Mouse (Mus musculus) intestine, embryonic 14.5 days (tissue): ENCODE results near the gene Nr1h2. TPM values are rescaled to one million over a fixed set of nuclear protein-coding genes. Genes with fewer than 3 reads are reported as not detected.
A peak's percentile ranks its signal among the peaks of the same experiment; 100 is the strongest.

ENCODE experiments used
- ATAC-seq: fragments of 200-750 bp; cut with Nextera tagmentation; replicated peaks from 2 replicates; pipeline ENCODE4 v1.8.0; 2017; ENCODE audit warnings: low read depth, moderate number of reproducible peaks, moderate TSS enrichment, moderate library complexity; ENCODE audit not compliant: low FRiP score, low TSS enrichment
- DNase-seq: peaks from one replicate; pipeline ENCODE4 v3.0.0-alpha.2; 2018; ENCODE audit warnings: low spot score
- H3K27ac ChIP-seq: fragments of 300-500 bp; sonication (generic); 2 replicates; pipeline ENCODE4 v1.5.1; 2014; ENCODE audit warnings: low read depth, mild to moderate bottlenecking, control low read depth
- H3K27me3 ChIP-seq: fragments of 300-500 bp; sonication (generic); replicated peaks from 2 replicates; pipeline ENCODE4 v1.6.1; 2014; ENCODE audit warnings: low read length, control low read depth; ENCODE audit not compliant: control insufficient read depth, insufficient read depth
- H3K36me3 ChIP-seq: fragments of 300-500 bp; sonication (generic); 2 replicates; pipeline ENCODE4 v1.6.1; 2014; ENCODE audit warnings: low read length, control low read depth; ENCODE audit not compliant: control insufficient read depth, insufficient read depth
- H3K4me1 ChIP-seq: fragments of 300-500 bp; sonication (generic); replicated peaks from 2 replicates; pipeline ENCODE4 v1.6.1; 2014; ENCODE audit warnings: low read length, control low read depth, mixed read lengths; ENCODE audit not compliant: control insufficient read depth, insufficient read depth
- H3K4me2 ChIP-seq: fragments of 300-500 bp; sonication (generic); 2 replicates; pipeline ENCODE4 v1.6.1; 2014; ENCODE audit warnings: low read length
- H3K4me3 ChIP-seq: fragments of 300-500 bp; sonication (generic); 2 replicates; pipeline ENCODE4 v1.5.1; 2014; ENCODE audit warnings: low read depth, low read length, control low read depth, mixed read lengths
- H3K9ac ChIP-seq: fragments of 300-500 bp; sonication (generic); 2 replicates; pipeline ENCODE4 v1.6.1; 2014; ENCODE audit warnings: mild to moderate bottlenecking, low read length
- H3K9me3 ChIP-seq: fragments of 300-500 bp; sonication (generic); 2 replicates; pipeline ENCODE4 v1.6.1; 2016; ENCODE audit warnings: low read length, control low read depth; ENCODE audit not compliant: control insufficient read depth
- WGBS: fragments of 180-500 bp; shearing (Covaris S2); extraction: QIAGEN DNeasy Blood & Tissue Kit; methylation state at CpG from one replicate; pipeline ENCODE4 v1.1.7; 2014; 5-methylcytosine and 5-hydroxymethylcytosine counted together
- polyA plus RNA-seq: library from polyadenylated mRNA; unstranded; fragments of >200 nt; fragmentation: Nextera tagmentation; extraction: Ambion mirVana; gene quantifications from 2 replicates; pipeline ENCODE4 v1.2.1, GENCODE M21; 2014

Nr1h2 gene
- polyA plus RNA-seq, 1 experiment from 2014 or later = 70.6 TPM

DNA sequence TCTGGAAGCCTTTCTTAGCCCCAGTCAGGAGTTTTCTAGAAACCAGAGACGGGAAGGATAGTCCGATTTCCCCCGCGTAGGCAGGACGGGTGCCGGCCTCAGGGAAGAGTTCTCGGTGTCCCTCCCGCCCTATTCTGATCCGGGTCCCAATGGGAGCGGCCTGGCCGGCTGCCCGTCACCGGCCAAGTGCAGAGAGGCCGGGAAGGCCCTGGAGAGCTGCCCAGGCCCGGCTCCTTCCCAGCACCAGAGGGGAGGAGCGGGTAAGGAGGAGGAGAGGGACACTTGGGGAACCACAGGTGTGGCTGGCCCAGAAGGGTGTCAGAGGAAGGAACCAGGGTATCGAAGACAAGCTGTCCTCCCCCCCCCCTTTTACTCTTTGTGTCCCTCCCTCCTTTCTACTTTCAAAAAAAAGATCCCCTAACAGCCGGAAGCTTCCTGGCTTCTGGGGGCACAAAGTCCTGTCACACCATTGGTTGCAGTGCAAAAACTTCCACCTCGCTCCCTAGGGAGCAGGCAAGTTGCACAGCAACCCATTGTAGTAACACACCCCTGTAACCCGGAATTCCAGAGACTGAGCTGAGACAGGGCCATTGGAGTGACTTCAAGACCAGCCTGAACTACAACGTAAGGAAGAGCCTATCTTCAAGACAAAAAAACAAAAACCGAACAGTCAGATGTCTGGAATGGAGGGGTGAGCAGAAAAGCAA, 28.5 kb downstream of the Nr1h2 start:
- Histone ChIP-seq H3K4me3 (no peak overlapping the region), H3K27ac (no peak overlapping the region), H3K4me2 (peak overlapping the region; percentile 25; the same call in 1 of the 2 replicates), H3K27me3 (peaks cover 57% of the 10 kb centered on the region), H3K36me3 (no peaks in the 10 kb centered on the region), H3K4me1 (0 out of 2 replicates have a peak, but pooled peaks cover 3% of the 10 kb centered on the region), H3K9ac (no peak overlapping the region), H3K9me3 (no peaks in the 10 kb centered on the region)
- DNase-seq (no peak), ATAC-seq (no peak)
- WGBS = 18% methylated on average over 22 of the region's 22 CpGs

DNA sequence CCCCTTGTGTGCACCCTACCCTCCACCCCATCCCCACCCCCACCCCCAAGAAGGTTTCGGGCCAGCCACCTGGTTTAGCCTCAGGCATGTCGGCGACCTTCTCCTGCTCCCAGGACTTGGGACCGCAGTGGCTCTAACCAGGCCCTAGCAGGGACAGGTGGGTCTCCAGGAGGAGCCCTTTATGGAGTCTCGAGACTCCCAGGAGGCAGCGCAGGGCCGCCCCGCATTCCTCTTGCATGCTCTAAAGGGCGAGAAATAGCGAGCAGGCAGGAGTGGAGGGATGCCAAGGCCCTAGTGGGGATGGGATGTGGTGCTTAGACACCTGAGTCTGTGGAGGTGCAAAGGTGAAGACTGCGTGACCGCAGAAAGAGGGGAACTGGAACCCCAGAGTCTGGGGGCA, 29.2 kb downstream of the Nr1h2 start, which contains the start of gene Mybpc2:
TSS of gene Mybpc2 (minus strand) at position 155 of the 400 bp plus-strand sequence.
- Histone ChIP-seq H3K36me3 (no peaks in the 10 kb centered on the region), H3K9me3 (no peaks in the 10 kb centered on the region), H3K4me2 (peak within 1 kb of the TSS; percentile 25; the same call in 1 of the 2 replicates), H3K27ac (no peak within 1 kb of the TSS), H3K9ac (no peak within 1 kb of the TSS), H3K4me3 (no peak within 1 kb of the TSS), H3K4me1 (0 out of 2 replicates have a peak, but pooled peaks cover 3% of the 10 kb centered on the region), H3K27me3 (peaks cover 57% of the 10 kb centered on the region)
- no peak for DNase-seq
- no peak for ATAC-seq
- 28% methylated on average over 12 of the region's 12 CpGs for WGBS

DNA sequence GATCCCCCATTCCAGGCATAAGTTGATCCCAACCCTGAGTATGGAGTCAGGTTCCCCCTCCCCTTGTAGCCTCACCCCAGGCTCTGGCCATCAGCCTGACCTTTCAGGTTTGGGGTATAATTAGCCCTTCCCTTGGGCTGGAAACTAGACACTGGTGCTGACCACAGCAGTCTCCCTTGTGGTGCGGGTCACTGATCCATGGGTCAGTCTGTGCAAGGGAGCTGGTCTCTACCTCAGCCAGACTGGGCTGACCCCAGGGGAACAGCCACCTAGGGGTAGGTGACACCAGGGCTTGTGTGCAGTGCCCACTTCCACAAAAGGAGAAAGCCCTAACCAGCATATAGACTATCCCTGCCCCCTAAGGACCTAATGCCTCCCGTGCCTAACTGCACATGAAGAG, 30.7 kb downstream of the Nr1h2 start:
- no peak for DNase-seq
- no peak overlapping the region for H3K9ac ChIP-seq
- no peak overlapping the region for H3K27ac ChIP-seq
- no peaks in the 10 kb centered on the region for H3K9me3 ChIP-seq
- ATAC-seq = no peak
- WGBS = 68% methylated on average over 2 of the region's 2 CpGs
- peaks cover 57% of the 10 kb centered on the region for H3K27me3 ChIP-seq
- no peak overlapping the region for H3K4me3 ChIP-seq
- H3K4me1 ChIP-seq = 0 out of 2 replicates have a peak, but pooled peaks cover 1% of the 10 kb centered on the region
- no peak overlapping the region for H3K4me2 ChIP-seq
- no peaks in the 10 kb centered on the region for H3K36me3 ChIP-seq

DNA sequence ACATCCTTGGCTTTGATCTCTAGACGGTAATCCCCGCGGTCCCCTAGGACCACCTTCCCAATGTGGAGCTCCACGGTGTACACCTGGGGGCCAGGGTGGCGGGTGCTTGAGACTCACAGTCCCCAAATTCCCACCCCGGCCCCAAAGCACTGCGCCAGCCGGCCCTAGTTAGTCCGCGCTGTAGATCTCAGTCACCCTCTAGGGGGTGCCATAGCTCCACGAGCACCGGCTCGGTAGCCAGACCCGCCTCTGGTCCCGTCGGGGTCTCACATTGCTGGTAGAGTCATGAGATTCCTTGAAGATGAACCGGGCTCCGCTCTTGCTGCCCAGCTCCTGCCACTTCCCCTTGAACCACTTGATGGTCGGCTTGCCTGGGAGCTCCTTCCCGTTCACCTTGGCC, 32.0 kb downstream of the Nr1h2 start:
- peak; percentile 73 for DNase-seq
- Histone ChIP-seq H3K9ac (no peak overlapping the region), H3K4me3 (no peak overlapping the region), H3K4me2 (peak overlapping the region; percentile 18; the same call in 1 of the 2 replicates), H3K27me3 (peaks cover 56% of the 10 kb centered on the region), H3K4me1 (no peaks in the 10 kb centered on the region), H3K9me3 (no peaks in the 10 kb centered on the region), H3K36me3 (no peaks in the 10 kb centered on the region), H3K27ac (no peak overlapping the region)
- WGBS = 2% methylated on average over 20 of the region's 20 CpGs
- peak; percentile 51 for ATAC-seq

DNA sequence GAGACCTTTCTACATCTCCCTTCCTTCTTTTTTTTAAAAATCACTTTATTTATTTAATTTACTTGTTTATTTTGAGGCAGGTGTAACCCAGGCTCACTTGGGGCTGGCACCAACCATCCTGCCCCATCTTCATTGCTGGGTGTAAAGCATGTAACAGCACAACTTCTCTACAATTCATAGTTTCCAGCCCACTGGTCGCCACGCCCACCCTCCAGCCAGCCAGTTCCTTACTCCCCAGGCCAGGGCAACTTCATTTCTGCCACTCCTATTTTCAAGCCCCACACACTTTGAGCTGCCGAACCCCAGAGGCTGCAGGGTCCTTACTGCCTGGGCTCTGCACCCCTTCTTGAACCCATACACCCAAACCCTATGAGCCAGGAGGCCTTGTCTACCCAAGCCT, 32.8 kb downstream of the Nr1h2 start:
- Histone ChIP-seq H3K9me3 (no peaks in the 10 kb centered on the region), H3K27me3 (peaks cover 56% of the 10 kb centered on the region), H3K9ac (no peak overlapping the region), H3K4me1 (no peaks in the 10 kb centered on the region), H3K4me3 (no peak overlapping the region), H3K27ac (no peak overlapping the region), H3K36me3 (no peaks in the 10 kb centered on the region), H3K4me2 (no peak overlapping the region)
- no peak for ATAC-seq
- no peak for DNase-seq
- 56% methylated on average over 3 of the region's 3 CpGs for WGBS

DNA sequence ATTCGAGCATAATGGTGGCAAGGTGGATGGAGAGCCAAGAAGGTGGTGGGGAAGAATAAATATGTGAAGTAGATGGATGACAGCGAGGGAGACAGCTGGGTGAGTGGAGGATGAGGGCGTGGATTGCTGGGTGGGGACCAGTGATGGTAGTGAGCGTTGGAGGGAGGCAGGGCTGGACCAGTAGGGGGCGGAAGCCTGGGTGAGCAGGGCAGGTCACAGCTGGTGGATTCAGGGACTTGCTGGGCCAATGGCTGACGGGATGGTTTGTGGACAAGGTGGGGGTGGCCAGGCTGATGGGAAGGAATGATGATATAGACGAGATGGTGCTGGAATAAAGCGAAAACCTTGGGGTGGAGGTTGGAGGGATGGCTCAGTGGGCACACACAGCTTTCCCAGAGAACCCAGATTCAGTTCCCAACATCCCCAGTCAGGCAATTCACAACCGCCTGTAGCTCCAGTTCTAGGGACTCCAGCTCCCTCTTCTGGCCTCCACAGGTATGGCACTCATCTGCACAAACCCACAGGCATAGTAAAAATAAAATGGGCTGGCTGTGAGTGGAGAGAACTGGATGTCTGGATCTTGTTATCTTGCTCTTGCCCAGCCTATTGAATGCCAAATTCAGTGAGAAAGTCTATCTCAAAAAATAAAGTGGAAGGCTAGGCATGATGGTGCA, 34.4 kb downstream of the Nr1h2 start:
- Histone ChIP-seq H3K9me3 (no peaks in the 10 kb centered on the region), H3K36me3 (no peaks in the 10 kb centered on the region), H3K9ac (no peak overlapping the region), H3K4me1 (no peaks in the 10 kb centered on the region), H3K4me3 (no peak overlapping the region), H3K27ac (no peak overlapping the region), H3K27me3 (peaks cover 43% of the 10 kb centered on the region), H3K4me2 (no peak overlapping the region)
- ATAC-seq = no peak
- no peak for DNase-seq
- 68% methylated on average over 9 of the region's 9 CpGs for WGBS

DNA sequence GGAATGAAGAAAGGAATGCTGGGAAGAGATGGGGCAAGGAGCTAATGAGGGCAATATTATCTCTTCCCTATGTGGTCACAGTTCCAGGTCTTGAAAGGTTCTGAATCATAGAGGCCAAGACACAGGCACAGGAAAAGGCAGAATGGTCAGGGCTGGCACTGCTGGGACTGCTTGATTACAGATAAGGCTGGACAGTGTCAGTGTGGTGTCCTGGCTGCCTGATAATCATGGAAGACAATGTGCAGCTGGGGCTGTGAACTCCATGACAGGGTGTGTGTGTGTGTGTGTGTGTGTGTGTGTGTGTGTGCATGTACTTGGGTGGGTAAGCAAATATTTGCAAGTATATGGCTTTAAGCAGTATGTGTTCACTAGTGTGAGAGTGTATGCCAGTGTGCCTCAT, 46.3 kb downstream of the Nr1h2 start:
- no peaks in the 10 kb centered on the region for H3K36me3 ChIP-seq
- H3K9ac ChIP-seq = no peak overlapping the region
- no peak overlapping the region for H3K4me2 ChIP-seq
- 0 out of 2 replicates have a peak, but pooled peaks cover 3% of the 10 kb centered on the region for H3K9me3 ChIP-seq
- no peak for DNase-seq
- 0 out of 2 replicates have a peak, but pooled peaks cover 6% of the 10 kb centered on the region for H3K27me3 ChIP-seq
- no peak overlapping the region for H3K4me3 ChIP-seq
- H3K27ac ChIP-seq = no peak overlapping the region
- no peak for ATAC-seq
- H3K4me1 ChIP-seq = no peaks in the 10 kb centered on the region

DNA sequence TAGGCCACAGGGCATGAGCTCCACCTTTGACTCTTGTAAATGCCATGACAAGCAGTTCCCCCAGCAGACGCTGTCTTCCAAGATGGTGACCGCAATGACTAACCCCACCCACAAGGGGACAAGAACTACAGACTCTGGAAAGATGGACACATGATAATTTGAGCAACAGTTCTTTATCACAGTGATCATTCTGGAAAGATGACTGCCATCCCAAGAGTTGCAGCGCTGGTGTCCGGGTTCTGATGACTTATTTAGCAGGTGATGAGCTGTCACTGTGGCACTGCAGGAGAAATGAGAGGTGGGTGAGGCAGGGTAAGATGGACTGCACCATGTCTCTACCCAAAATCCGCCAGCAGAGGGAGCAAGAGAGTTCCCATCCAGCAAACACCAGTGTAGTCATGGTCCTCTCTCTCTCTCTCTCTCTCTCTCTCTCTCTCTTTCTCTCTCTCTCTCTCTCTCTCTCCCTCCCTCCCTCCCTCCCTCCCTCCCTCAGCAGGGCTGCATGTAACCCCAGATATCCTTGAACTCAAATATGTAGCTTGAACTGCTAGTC, 52.1 kb downstream of the Nr1h2 start:
- H3K4me3 ChIP-seq = no peak overlapping the region
- H3K9me3 ChIP-seq = 0 out of 2 replicates have a peak, but pooled peaks cover 3% of the 10 kb centered on the region
- H3K27me3 ChIP-seq = no peaks in the 10 kb centered on the region; the same call in 1 of the 2 replicates
- ATAC-seq = no peak
- DNase-seq = peak; percentile 87
- H3K27ac ChIP-seq = no peak overlapping the region
- WGBS = 34% methylated on average over 5 of the region's 5 CpGs
- no peak overlapping the region for H3K4me2 ChIP-seq
- no peaks in the 10 kb centered on the region; the same call in 1 of the 2 replicates for H3K4me1 ChIP-seq
- no peak overlapping the region for H3K9ac ChIP-seq
- H3K36me3 ChIP-seq = no peaks in the 10 kb centered on the region
